Mouse (Mus musculus): ENCODE measurements at regions not wholly inside any gene's neighbourhood (a gene's known extent, or its start where the extent isn't known, plus 50 kb on each side); places are given as distances from the start of the nearest gene placed in this dataset.

DNA sequence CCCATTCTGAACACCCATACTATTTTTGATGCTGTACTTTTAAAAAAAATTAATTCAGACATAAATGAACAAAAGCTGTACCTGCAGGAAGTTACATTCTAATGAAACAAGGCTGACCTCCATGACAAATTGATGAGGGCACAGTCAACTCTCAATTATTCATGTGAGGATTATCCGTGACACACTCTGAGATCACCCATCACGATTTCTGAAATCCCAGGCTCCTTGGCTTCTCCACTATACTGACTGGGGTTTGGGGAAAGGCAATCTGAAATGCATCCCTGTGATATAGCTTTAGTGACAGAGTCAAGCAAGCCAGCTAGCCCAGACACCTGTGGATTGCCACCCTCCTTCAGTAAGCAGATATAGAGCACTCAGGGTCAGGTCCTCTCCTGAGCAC, 320.9 kb upstream of the Arid1b start:
- TF ChIP-seq ZNF384 (IDR thresholded peaks at IDR 0.05; ENCODE audit: low read depth, low read length): no peak
- no peak for TF ChIP-seq ZC3H11A (IDR thresholded peaks at IDR 0.05; ENCODE audit: borderline replicate concordance, low read depth, low read length)
- no peak for TF ChIP-seq CHD2 (IDR thresholded peaks at IDR 0.05; ENCODE audit: low read depth, low read length)
- no peak for TF ChIP-seq MAFK (IDR thresholded peaks at IDR 0.05; ENCODE audit: insufficient read depth, low read depth, low read length)

All from ES-E14 (cell line).